Mouse (Mus musculus) lung, postnatal 14 days (tissue): Measurements from ENCODE around the gene Cbfa2t3.
A peak's percentile ranks its signal among the peaks of the same experiment; 100 is the strongest.

ENCODE experiments used
- DNase-seq: peaks from one replicate; pipeline ENCODE4 v3.0.0; 2021

Gene Cbfa2t3

GRCm38 (mm10) chr8:122600666-122601065, 98.2 kb downstream of the Cbfa2t3 start:
- no peak for DNase-seq

DNA sequence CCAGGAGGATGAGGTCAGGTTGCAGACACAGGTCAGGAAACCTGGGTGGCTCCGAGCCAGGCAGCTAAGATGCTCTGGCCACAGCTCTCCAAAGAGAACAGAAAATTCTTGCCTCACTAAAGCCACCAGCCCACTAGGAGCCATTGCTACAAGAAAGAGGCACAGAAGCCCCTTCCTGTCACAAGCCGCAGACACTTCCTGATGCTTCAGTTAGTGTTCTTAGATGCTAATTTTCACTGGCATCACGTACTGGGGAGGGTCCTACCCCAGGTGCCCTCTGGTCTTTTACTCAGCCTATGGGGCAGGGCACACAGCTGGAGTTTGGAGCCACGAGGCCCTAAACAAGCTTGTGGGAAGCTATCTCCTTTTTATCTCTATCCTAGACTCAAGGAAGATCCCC, 102.9 kb downstream of the Cbfa2t3 start:
- no peak for DNase-seq

- DNase-seq: no peak
Measured at GRCm38 (mm10) chr8:122593783-122594507, 105.0 kb downstream of the Cbfa2t3 start.

- no peak for DNase-seq
Measured at GRCm38 (mm10) chr8:122593240-122593639, 105.7 kb downstream of the Cbfa2t3 start.

GRCm38 (mm10) chr8:122586749-122587148, 112.2 kb downstream of the Cbfa2t3 start:
- DNase-seq: no peak

- no peak for DNase-seq
Measured at GRCm38 (mm10) chr8:122586171-122586570, 112.7 kb downstream of the Cbfa2t3 start.

GRCm38 (mm10) chr8:122585411-122585891, 113.5 kb downstream of the Cbfa2t3 start:
- no peak for DNase-seq

DNA sequence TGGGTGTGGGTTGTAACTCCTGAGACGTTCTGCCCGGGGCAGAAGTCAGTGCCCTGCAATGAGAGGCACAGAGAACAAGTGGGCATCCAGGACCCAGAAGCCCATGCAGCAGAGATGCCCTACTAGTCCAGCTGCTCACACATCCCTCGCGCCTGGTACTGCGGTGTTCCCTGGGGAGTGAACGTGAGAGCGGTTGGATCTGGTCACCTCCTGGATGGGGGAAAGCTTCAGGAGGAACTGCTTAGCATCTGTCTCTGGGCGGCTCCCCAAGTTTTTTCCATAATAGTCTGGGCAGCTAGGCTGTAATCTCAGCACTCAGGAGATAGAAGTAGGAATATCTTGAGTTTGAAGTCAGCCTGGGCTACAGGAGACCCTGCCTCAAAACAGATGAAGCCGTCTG, 113.9 kb downstream of the Cbfa2t3 start:
- DNase-seq: no peak

- DNase-seq: no peak
Measured at GRCm38 (mm10) chr8:122580926-122581325, 118.0 kb downstream of the Cbfa2t3 start.

- DNase-seq: no peak
Measured at GRCm38 (mm10) chr8:122579196-122579595, 119.7 kb downstream of the Cbfa2t3 start.

DNA sequence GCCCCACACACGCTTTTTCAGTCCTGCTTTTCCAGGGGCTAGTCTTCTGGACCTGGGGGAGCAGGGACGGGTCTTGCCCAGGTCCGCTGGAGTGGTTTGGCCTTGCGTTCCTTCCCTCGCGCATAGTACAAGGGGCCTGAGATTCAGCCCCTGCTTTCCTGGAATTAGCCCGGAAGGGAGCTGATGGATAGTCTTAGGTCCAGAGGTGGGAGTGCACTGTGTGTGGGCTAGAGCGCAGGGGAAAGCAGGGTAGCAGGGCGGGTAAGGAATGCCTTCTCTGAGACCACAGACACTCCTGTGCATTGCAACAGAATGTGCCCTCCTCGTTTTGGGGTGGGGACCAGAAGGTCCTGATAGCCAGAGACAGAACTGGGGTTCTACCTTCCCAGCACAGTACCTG, 121.8 kb downstream of the Cbfa2t3 start:
- no peak for DNase-seq

DNA sequence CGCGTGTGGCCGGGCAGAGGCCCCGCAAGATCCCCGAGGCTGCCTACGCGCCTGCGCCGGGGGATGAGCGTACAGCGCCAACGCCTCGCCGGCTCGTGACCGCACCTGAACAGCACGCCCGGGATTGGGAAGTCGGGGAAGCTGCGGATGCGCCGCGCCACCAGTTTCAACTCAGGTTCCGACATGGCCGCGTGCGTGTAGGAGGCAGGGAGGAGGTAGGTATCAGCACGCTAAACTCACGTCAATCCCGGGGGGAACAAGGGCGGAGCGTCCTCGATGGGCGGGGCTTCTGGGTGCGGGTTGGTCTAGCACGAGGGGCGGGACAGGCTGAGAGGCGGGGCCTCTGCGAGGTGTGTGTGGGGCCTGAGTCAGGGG, 122.3 kb downstream of the Cbfa2t3 start, which contains the start of gene Aprt:
Gene Aprt, minus strand, starts transcription at position 262 of the 375 bp plus-strand sequence.
- DNase-seq: peak; percentile 96

DNA sequence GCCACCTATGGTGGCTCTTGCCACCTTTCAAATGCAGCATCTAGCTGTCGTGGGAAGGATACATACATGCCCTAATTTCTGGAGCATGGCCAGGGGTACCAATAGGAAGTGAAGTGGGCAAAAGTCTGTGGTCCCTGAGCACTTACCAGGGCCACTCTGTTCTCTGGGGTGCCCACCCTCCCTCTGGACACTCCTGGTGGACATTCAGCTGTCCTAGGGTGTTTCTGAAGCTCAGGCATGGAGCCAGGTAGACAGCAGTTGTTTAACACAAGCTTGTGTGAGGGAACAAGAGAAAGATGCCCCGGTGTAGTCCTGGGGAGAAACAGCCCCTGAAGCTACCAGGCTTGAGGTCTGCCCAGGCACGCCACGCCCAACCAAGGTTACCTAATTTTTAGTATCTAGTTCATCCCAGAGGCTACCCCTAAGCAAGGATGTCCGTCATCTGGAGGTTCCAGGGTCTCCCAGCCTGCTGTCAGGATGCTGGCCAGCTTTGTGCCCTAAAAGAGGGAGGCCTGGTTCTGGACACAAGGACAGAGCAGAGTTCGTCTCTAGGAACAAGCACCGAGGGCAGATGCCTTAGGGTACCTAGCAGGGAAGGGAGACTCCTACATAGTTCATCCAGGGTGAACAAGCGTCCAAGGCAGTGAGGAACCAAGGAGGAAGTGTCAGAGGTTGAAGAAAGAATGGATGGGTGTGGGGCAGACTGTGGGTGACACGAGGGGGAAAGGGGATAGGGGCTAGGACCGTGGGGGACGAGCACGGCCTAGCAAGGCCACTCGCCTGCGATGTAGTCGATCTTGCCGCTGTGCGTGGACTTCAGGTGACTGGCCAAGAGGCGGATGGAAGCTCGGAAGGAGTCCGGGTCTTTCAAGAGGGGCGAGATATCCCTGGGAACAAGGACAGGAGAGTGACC, 122.9 kb downstream of the Cbfa2t3 start:
- DNase-seq: no peak

DNA sequence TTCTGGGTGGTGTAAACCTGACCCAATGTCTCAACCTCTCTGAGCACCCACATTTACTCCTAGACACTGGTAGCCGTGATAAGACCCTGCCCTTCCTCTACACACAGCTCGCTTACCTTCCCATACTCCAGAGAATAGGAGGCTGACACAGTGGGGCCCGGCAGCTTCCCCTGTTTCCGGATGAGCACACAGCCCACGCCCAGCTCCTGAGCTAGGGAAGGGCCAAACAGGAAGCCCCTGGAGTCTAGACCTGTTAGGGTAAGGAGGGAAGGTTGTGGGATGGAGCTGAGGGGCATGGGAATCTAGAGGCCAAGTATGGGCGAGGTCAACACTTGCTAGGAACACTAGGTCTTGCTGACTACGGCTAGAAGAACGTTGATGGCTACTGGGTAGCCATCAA, 123.6 kb downstream of the Cbfa2t3 start:
- DNase-seq: no peak
